Mouse (Mus musculus) kidney, embryonic 14.5 days (tissue): Measurements from ENCODE around the gene Cstb. TPM values are rescaled to one million over a fixed set of nuclear protein-coding genes. Genes with fewer than 3 reads are reported as not detected.
A peak's percentile ranks its signal among the peaks of the same experiment; 100 is the strongest.

ENCODE experiments used
- ATAC-seq: fragments of 200-750 bp; cut with Nextera tagmentation; 2 replicates; pipeline ENCODE4 v1.8.0; 2017; ENCODE audit warnings: moderate number of reproducible peaks, mild to moderate bottlenecking, moderate TSS enrichment, moderate library complexity; ENCODE audit not compliant: low FRiP score, low TSS enrichment
- H3K27ac ChIP-seq: fragments of 300-500 bp; sonication (generic); 2 replicates; pipeline ENCODE4 v1.5.1; 2014; ENCODE audit warnings: low read depth, mild to moderate bottlenecking, low read length, moderate library complexity, mixed read lengths
- H3K27me3 ChIP-seq: fragments of 300-500 bp; sonication (generic); 2 replicates; pipeline ENCODE4 v1.6.1; 2014; ENCODE audit warnings: mild to moderate bottlenecking, low read length; ENCODE audit not compliant: control insufficient read depth, insufficient read depth
- H3K36me3 ChIP-seq: fragments of 300-500 bp; sonication (generic); 2 replicates; pipeline ENCODE4 v1.6.1; 2014; ENCODE audit warnings: low read length, mixed read lengths; ENCODE audit not compliant: control insufficient read depth, insufficient read depth
- H3K4me1 ChIP-seq: fragments of 300-500 bp; sonication (generic); 2 replicates; pipeline ENCODE4 v1.6.1; 2014; ENCODE audit warnings: low read length, mixed read lengths; ENCODE audit not compliant: control insufficient read depth, insufficient read depth
- H3K4me2 ChIP-seq: fragments of 300-500 bp; sonication (generic); replicated peaks from 2 replicates; pipeline ENCODE4 v1.6.1; 2014; ENCODE audit warnings: low read depth, mild to moderate bottlenecking, low read length
- H3K4me3 ChIP-seq: fragments of 300-500 bp; sonication (generic); 2 replicates; pipeline ENCODE4 v1.5.1; 2014; ENCODE audit warnings: mild to moderate bottlenecking, low read length
- H3K9ac ChIP-seq: fragments of 300-500 bp; sonication (generic); 2 replicates; pipeline ENCODE4 v1.6.1; 2014; ENCODE audit warnings: low read depth, mild to moderate bottlenecking, low read length, moderate library complexity
- H3K9me3 ChIP-seq: fragments of 300-500 bp; sonication (generic); 2 replicates; pipeline ENCODE4 v1.6.1; 2016; ENCODE audit warnings: low read length; ENCODE audit not compliant: control insufficient read depth
- WGBS: fragments of 180-500 bp; shearing (Covaris S2); extraction: QIAGEN DNeasy Blood & Tissue Kit; methylation state at CpG from one replicate; pipeline ENCODE4 v1.1.7; 2014; 5-methylcytosine and 5-hydroxymethylcytosine counted together
- polyA plus RNA-seq: library from polyadenylated mRNA; unstranded; fragments of >200 nt; fragmentation: Nextera tagmentation; extraction: Ambion mirVana; gene quantifications from 2 replicates; pipeline ENCODE4 v1.2.1, GENCODE M21; 2014

Cstb gene
- polyA plus RNA-seq, 1 experiment from 2014 or later, result 206 TPM

- Histone ChIP-seq H3K36me3 (peaks cover 9% of the 10 kb centered on the region; the same call in 1 of the 2 replicates), H3K4me2 (no peak overlapping the region), H3K4me1 (no peaks in the 10 kb centered on the region), H3K27me3 (no peaks in the 10 kb centered on the region), H3K27ac (no peak overlapping the region), H3K9ac (no peak overlapping the region), H3K9me3 (no peaks in the 10 kb centered on the region), H3K4me3 (no peak overlapping the region)
- WGBS, result 94% methylated on average over 3 of the region's 3 CpGs
- ATAC-seq, result no peak
Measured at GRCm38 (mm10) chr10:78442292-78442691, 16.8 kb downstream of the Cstb start.

- H3K36me3 ChIP-seq, result peaks cover 21% of the 10 kb centered on the region; the same call in 1 of the 2 replicates
- no peak for ATAC-seq
- no peak overlapping the region for H3K4me2 ChIP-seq
- no peak overlapping the region for H3K9ac ChIP-seq
- H3K27me3 ChIP-seq, result no peaks in the 10 kb centered on the region
- 97% methylated on average over 3 of the region's 3 CpGs for WGBS
- H3K9me3 ChIP-seq, result no peaks in the 10 kb centered on the region
- H3K4me1 ChIP-seq, result no peaks in the 10 kb centered on the region
- H3K27ac ChIP-seq, result no peak overlapping the region
- H3K4me3 ChIP-seq, result no peak overlapping the region
Measured at GRCm38 (mm10) chr10:78446195-78446594, 20.7 kb downstream of the Cstb start.

GRCm38 (mm10) chr10:78447396-78447795, 21.9 kb downstream of the Cstb start:
- no peak overlapping the region for H3K27ac ChIP-seq
- no peaks in the 10 kb centered on the region for H3K4me1 ChIP-seq
- H3K27me3 ChIP-seq, result no peaks in the 10 kb centered on the region
- H3K4me3 ChIP-seq, result no peak overlapping the region
- no peak overlapping the region for H3K4me2 ChIP-seq
- no peak for ATAC-seq
- H3K9me3 ChIP-seq, result no peaks in the 10 kb centered on the region
- H3K36me3 ChIP-seq, result peaks cover 21% of the 10 kb centered on the region; the same call in 1 of the 2 replicates
- 81% methylated on average over 3 of the region's 3 CpGs for WGBS
- H3K9ac ChIP-seq, result no peak overlapping the region

- no peak overlapping the region for H3K27ac ChIP-seq
- no peak for ATAC-seq
- no peaks in the 10 kb centered on the region for H3K27me3 ChIP-seq
- no peaks in the 10 kb centered on the region for H3K4me1 ChIP-seq
- no peak overlapping the region for H3K4me3 ChIP-seq
- WGBS, result 91% methylated on average over 5 of the region's 5 CpGs
- H3K9me3 ChIP-seq, result no peaks in the 10 kb centered on the region
- peaks cover 18% of the 10 kb centered on the region; the same call in 1 of the 2 replicates for H3K36me3 ChIP-seq
- H3K9ac ChIP-seq, result no peak overlapping the region
- no peak overlapping the region for H3K4me2 ChIP-seq
Measured at GRCm38 (mm10) chr10:78450761-78451160, 25.3 kb downstream of the Cstb start.

- Histone ChIP-seq H3K27me3 (no peaks in the 10 kb centered on the region), H3K4me1 (peaks cover under 1% of the 10 kb centered on the region; the same call in 1 of the 2 replicates), H3K9ac (no peak overlapping the region), H3K36me3 (peaks cover 12% of the 10 kb centered on the region; the same call in 1 of the 2 replicates), H3K4me3 (no peak overlapping the region), H3K9me3 (no peaks in the 10 kb centered on the region), H3K27ac (no peak overlapping the region), H3K4me2 (no peak overlapping the region)
- WGBS, result 47% methylated on average over 4 of the region's 4 CpGs
- ATAC-seq, result no peak
Measured at GRCm38 (mm10) chr10:78452641-78453040, 27.2 kb downstream of the Cstb start.

- 89% methylated on average over 13 of the region's 13 CpGs for WGBS
- peaks cover 4% of the 10 kb centered on the region; the same call in 1 of the 2 replicates for H3K4me1 ChIP-seq
- H3K9ac ChIP-seq, result no peak overlapping the region
Measured at GRCm38 (mm10) chr10:78456696-78457095, 31.2 kb downstream of the Cstb start.

GRCm38 (mm10) chr10:78457495-78458347, 32.3 kb downstream of the Cstb start:
- no peaks in the 10 kb centered on the region for H3K27me3 ChIP-seq
- peak; percentile 63 for ATAC-seq
- H3K4me1 ChIP-seq, result peaks cover 4% of the 10 kb centered on the region; the same call in 1 of the 2 replicates
- no peak overlapping the region for H3K4me3 ChIP-seq
- H3K27ac ChIP-seq, result no peak overlapping the region
- WGBS, result 22% methylated on average over 10 of the region's 10 CpGs
- H3K9ac ChIP-seq, result no peak overlapping the region
- no peaks in the 10 kb centered on the region for H3K36me3 ChIP-seq
- no peak overlapping the region for H3K4me2 ChIP-seq
- H3K9me3 ChIP-seq, result no peaks in the 10 kb centered on the region

More at GRCm38 (mm10) chr10:78456696-78457095, 31.2 kb downstream of the Cstb start:
- no peaks in the 10 kb centered on the region for H3K36me3 ChIP-seq
- no peaks in the 10 kb centered on the region for H3K27me3 ChIP-seq
- H3K9me3 ChIP-seq, result no peaks in the 10 kb centered on the region
- no peak overlapping the region for H3K4me3 ChIP-seq
- no peak overlapping the region for H3K4me2 ChIP-seq
- ATAC-seq, result no peak
- no peak overlapping the region for H3K27ac ChIP-seq

GRCm38 (mm10) chr10:78458348-78459111, 33.1 kb downstream of the Cstb start:
- Histone ChIP-seq H3K9ac (no peak overlapping the region), H3K4me2 (no peak overlapping the region), H3K27me3 (no peaks in the 10 kb centered on the region), H3K4me3 (no peak overlapping the region), H3K27ac (0 out of 2 replicates have a peak overlapping the region, but pooled peaks have one; percentile 7), H3K36me3 (no peaks in the 10 kb centered on the region), H3K4me1 (peaks cover 4% of the 10 kb centered on the region; the same call in 1 of the 2 replicates), H3K9me3 (no peaks in the 10 kb centered on the region)
- 78% methylated on average over 5 of the region's 5 CpGs for WGBS
- ATAC-seq, result no peak
